Mouse (Mus musculus) hindbrain, embryonic 12.5 days (tissue): ENCODE results near the gene Ybx2. TPM values are rescaled to one million over a fixed set of nuclear protein-coding genes. Genes with fewer than 3 reads are reported as not detected.
"Not testable (repeated sequence)": the region's sequence is repeated elsewhere in the genome, so short reads cannot be mapped to it uniquely, and the experiment has no call there.

Source experiments
- ATAC-seq: fragments of 200-750 bp; cut with Nextera tagmentation; 2 replicates; pipeline ENCODE4 v1.8.0; 2017; ENCODE audit warnings: moderate TSS enrichment; ENCODE audit not compliant: low FRiP score
- H3K27ac ChIP-seq: fragments of 300-500 bp; sonication (generic); 2 replicates; pipeline ENCODE4 v1.5.1; 2016; ENCODE audit warnings: mild to moderate bottlenecking
- H3K27me3 ChIP-seq: fragments of 300-500 bp; sonication (generic); 2 replicates; pipeline ENCODE4 v1.6.1; 2016; ENCODE audit warnings: mild to moderate bottlenecking
- H3K36me3 ChIP-seq: fragments of 300-500 bp; sonication (generic); 2 replicates; pipeline ENCODE4 v1.6.1; 2016; ENCODE audit warnings: mild to moderate bottlenecking
- H3K4me1 ChIP-seq: fragments of 300-500 bp; sonication (generic); 2 replicates; pipeline ENCODE4 v1.6.1; 2016
- H3K4me2 ChIP-seq: fragments of 300-500 bp; sonication (generic); replicated peaks from 2 replicates; pipeline ENCODE4 v1.6.1; 2016; ENCODE audit warnings: mild to moderate bottlenecking
- H3K4me3 ChIP-seq: fragments of 300-500 bp; sonication (generic); 2 replicates; pipeline ENCODE4 v1.5.1; 2016; ENCODE audit warnings: mild to moderate bottlenecking
- H3K9ac ChIP-seq: fragments of 300-500 bp; sonication (generic); 2 replicates; pipeline ENCODE4 v1.6.1; 2016; ENCODE audit warnings: mild to moderate bottlenecking, moderate library complexity
- H3K9me3 ChIP-seq: fragments of 300-500 bp; sonication (generic); replicated peaks from 2 replicates; pipeline ENCODE4 v1.6.1; 2016; ENCODE audit warnings: mild to moderate bottlenecking
- WGBS: fragments of 180-500 bp; shearing (Covaris S2); methylation state at CpG from one replicate; pipeline ENCODE4 v1.1.7; 2016; 5-methylcytosine and 5-hydroxymethylcytosine counted together
- polyA plus RNA-seq: library from polyadenylated mRNA; unstranded; fragments of >200 nt; fragmentation: Nextera tagmentation; extraction: Ambion mirVana; gene quantifications from 2 replicates; pipeline ENCODE4 v1.2.1, GENCODE M21; 2016

Gene Ybx2
- polyA plus RNA-seq, 1 experiment from 2014 or later = 9.0 TPM

GRCm38 (mm10) chr11:69930176-69930575 lies 5.4 kb upstream of the Ybx2 start:
- H3K27me3 ChIP-seq, H3K9ac ChIP-seq, ATAC-seq, H3K4me2 ChIP-seq, H3K4me3 ChIP-seq, H3K4me1 ChIP-seq, H3K36me3 ChIP-seq, H3K27ac ChIP-seq, H3K9me3 ChIP-seq: not testable (repeated sequence)
- 81% methylated on average over 8 of the region's 8 CpGs for WGBS

DNA sequence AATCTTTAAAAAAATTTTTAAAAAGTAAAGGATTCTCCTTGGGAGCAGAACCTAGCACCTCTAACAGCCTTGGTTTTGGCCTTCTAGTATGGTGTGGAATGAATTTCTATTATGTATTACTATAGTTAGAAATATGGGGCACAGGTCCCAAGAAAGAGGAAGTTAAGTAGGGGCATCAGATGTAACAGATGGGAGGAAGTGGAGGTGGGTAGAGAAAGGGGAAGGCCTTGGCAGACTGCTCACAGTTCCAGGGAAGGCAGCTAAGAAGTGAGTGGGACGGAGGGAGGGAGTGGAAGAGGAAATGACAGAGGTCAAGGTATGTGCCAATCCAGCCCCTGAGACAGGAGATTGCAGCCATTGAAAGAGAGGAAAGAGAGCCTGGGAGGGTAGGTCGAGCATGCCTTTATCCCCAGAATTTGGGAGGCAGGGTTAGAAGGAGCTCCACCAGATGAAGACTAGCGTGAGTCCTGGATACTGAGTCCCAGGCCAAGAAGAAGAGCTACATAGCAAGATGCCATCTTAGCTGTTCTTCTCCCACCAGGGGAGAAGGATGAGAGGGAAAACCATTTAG lies 4.5 kb upstream of the Ybx2 start:
- 66% methylated on average over 3 of the region's 3 CpGs for WGBS
- Histone ChIP-seq H3K4me1 (peaks cover 4% of the 10 kb centered on the region), H3K4me3 (no peak overlapping the region), H3K9me3 (no peaks in the 10 kb centered on the region), H3K4me2 (no peak overlapping the region), H3K27me3 (peaks cover 15% of the 10 kb centered on the region; the same call in 1 of the 2 replicates), H3K9ac (no peak overlapping the region), H3K36me3 (no peaks in the 10 kb centered on the region), H3K27ac (no peak overlapping the region)
- ATAC-seq = no peak

DNA sequence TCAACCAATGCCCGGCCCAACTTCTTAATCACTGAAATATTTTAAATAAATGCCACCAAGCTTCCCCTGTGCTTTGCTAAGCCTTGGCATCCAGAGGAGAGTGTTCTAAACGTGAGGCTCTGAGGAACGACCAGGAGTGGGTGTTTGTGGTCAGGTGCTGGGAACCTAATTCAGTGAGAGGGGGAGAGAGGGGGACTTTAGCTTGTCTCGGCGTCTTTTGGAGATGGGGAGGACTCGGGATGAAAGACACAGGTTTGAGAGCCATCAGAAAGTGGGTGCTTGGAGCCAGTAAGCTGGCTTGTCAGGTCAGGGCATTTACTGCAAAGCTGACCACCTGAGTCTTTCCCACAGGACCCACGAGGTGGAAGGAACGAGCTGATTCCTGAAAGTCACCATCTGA lies 3.8 kb upstream of the Ybx2 start:
- Histone ChIP-seq H3K27me3 (peaks cover 23% of the 10 kb centered on the region), H3K4me3 (no peak overlapping the region), H3K9me3 (no peaks in the 10 kb centered on the region), H3K27ac (no peak overlapping the region), H3K4me2 (no peak overlapping the region), H3K9ac (no peak overlapping the region), H3K36me3 (no peaks in the 10 kb centered on the region), H3K4me1 (peaks cover 11% of the 10 kb centered on the region)
- ATAC-seq = no peak
- WGBS = 74% methylated on average over 8 of the region's 8 CpGs

DNA sequence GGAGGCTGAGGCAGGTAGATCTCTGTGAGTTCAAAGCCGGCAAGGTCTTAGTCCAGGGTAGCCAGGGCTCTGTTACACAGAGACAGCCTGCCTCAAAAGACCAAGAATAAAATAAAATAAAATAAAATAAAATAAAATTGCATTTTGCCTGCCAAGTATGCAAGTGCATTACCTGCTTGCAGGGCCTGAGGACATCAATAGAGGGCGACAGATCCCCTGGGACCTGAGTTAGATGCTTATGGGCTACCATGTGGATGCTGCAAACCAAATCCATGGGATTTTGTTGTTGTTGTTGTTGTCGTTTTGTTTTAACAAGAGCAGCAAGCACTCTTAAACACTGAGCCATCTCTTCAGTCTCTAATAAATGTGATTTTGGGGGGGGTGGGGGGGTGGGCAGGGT lies 3.3 kb upstream of the Ybx2 start:
- Histone ChIP-seq H3K9ac (no peak overlapping the region), H3K9me3 (no peaks in the 10 kb centered on the region), H3K4me3 (no peak overlapping the region), H3K4me2 (no peak overlapping the region), H3K36me3 (no peaks in the 10 kb centered on the region), H3K27ac (no peak overlapping the region), H3K4me1 (peaks cover 13% of the 10 kb centered on the region), H3K27me3 (peaks cover 27% of the 10 kb centered on the region)
- ATAC-seq = no peak
- 34% methylated on average over 3 of the region's 3 CpGs for WGBS

- WGBS = 82% methylated on average over 4 of the region's 4 CpGs
- no peaks in the 10 kb centered on the region for H3K36me3 ChIP-seq
- no peaks in the 10 kb centered on the region for H3K9me3 ChIP-seq
- no peak overlapping the region for H3K9ac ChIP-seq
- H3K4me3 ChIP-seq = no peak overlapping the region
- H3K27ac ChIP-seq = no peak overlapping the region
- peaks cover 13% of the 10 kb centered on the region for H3K4me1 ChIP-seq
- H3K4me2 ChIP-seq = no peak overlapping the region
- ATAC-seq = no peak
- peaks cover 36% of the 10 kb centered on the region for H3K27me3 ChIP-seq
Measured at GRCm38 (mm10) chr11:69933066-69933465, 2.5 kb upstream of the Ybx2 start.

DNA sequence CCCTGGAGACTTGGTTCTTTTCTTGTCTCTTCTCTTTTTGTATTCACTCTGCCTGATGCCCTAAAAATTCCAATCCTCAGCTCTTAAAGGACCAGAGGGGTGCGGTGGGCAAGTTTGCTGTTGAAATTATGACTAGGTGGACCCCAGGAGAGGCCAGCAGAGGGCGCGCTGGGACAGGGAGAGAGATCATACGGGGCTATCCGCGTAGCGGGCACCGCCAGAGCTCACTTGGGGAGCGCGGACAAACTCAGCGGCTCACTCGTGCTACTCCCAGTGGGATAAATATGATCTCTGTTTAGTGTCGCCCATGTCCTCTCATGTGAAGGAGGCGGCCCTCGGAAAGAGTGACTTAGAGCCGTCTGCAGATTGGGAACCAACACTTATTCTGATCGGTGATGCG lies 1.4 kb upstream of the Ybx2 start:
- no peak for ATAC-seq
- H3K36me3 ChIP-seq = no peaks in the 10 kb centered on the region
- no peaks in the 10 kb centered on the region for H3K9me3 ChIP-seq
- peaks cover 13% of the 10 kb centered on the region for H3K4me1 ChIP-seq
- no peak overlapping the region for H3K4me3 ChIP-seq
- H3K9ac ChIP-seq = no peak overlapping the region
- peak overlapping the region; percentile 43 for H3K4me2 ChIP-seq
- peaks cover 47% of the 10 kb centered on the region for H3K27me3 ChIP-seq
- WGBS = 1% methylated on average over 18 of the region's 18 CpGs
- H3K27ac ChIP-seq = no peak overlapping the region

- Histone ChIP-seq H3K4me2 (peak overlapping the region; percentile 43; the same call in 1 of the 2 replicates), H3K9me3 (no peaks in the 10 kb centered on the region), H3K36me3 (no peaks in the 10 kb centered on the region), H3K9ac (no peak overlapping the region), H3K27me3 (peaks cover 52% of the 10 kb centered on the region), H3K27ac (no peak overlapping the region), H3K4me3 (no peak overlapping the region), H3K4me1 (peaks cover 13% of the 10 kb centered on the region)
- 23% methylated on average over 6 of the region's 6 CpGs for WGBS
- ATAC-seq = no peak
Measured at GRCm38 (mm10) chr11:69934681-69935080, 915 bp upstream of the Ybx2 start.

- Histone ChIP-seq H3K4me2 (peak overlapping the region; percentile 100), H3K9ac (peak overlapping the region; percentile 81), H3K27me3 (peaks cover 56% of the 10 kb centered on the region), H3K27ac (no peak overlapping the region), H3K4me1 (peaks cover 16% of the 10 kb centered on the region), H3K9me3 (no peaks in the 10 kb centered on the region), H3K4me3 (peak overlapping the region; percentile 63), H3K36me3 (no peaks in the 10 kb centered on the region)
- WGBS = 2% methylated on average over 30 of the region's 30 CpGs
- no peak for ATAC-seq
Measured at GRCm38 (mm10) chr11:69936156-69936555, 560 bp downstream of the Ybx2 start.

DNA sequence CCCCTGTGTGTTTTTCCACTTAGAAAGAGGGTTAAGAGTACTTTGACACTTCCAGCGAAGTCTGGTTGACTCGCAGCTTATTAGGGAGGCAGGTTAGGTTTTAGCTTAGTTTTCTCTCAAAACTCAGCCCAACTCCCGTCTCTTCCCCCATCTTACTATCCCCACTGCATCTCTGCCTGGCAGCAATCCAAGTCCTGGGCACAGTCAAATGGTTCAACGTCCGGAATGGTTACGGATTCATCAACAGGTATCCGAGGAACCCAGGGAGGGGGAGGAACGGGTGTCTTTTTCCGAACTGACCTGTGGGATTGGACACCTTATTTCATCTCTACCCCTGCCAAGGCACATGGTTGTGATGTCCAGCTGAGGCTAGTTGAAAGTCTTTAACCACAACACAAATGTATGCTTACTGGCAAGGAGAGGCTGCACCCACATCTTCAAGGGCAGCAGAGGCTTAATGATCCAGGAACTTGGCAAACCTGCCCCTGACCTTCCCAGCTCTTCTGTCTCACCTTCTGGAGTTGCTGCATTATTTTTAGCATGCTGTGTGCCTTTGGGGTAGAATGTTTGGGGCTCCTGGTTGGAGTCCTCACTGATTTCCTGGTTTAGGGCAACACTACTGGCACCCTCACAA lies 1.2 kb downstream of the Ybx2 start:
- Histone ChIP-seq H3K4me1 (peaks cover 16% of the 10 kb centered on the region), H3K27me3 (peaks cover 56% of the 10 kb centered on the region), H3K36me3 (no peaks in the 10 kb centered on the region), H3K27ac (no peak overlapping the region), H3K4me3 (peak overlapping the region; percentile 63), H3K9me3 (no peaks in the 10 kb centered on the region), H3K9ac (no peak overlapping the region), H3K4me2 (peak overlapping the region; percentile 100)
- no peak for ATAC-seq
- 43% methylated on average over 9 of the region's 9 CpGs for WGBS

- H3K27ac ChIP-seq = no peak overlapping the region
- no peaks in the 10 kb centered on the region for H3K36me3 ChIP-seq
- peaks cover 56% of the 10 kb centered on the region for H3K27me3 ChIP-seq
- WGBS = 44% methylated on average over 4 of the region's 4 CpGs
- no peak overlapping the region for H3K9ac ChIP-seq
- H3K9me3 ChIP-seq = no peaks in the 10 kb centered on the region
- H3K4me2 ChIP-seq = no peak overlapping the region
- peaks cover 16% of the 10 kb centered on the region for H3K4me1 ChIP-seq
- no peak overlapping the region for H3K4me3 ChIP-seq
- ATAC-seq = no peak
Measured at GRCm38 (mm10) chr11:69937385-69937784, 1.8 kb downstream of the Ybx2 start.

DNA sequence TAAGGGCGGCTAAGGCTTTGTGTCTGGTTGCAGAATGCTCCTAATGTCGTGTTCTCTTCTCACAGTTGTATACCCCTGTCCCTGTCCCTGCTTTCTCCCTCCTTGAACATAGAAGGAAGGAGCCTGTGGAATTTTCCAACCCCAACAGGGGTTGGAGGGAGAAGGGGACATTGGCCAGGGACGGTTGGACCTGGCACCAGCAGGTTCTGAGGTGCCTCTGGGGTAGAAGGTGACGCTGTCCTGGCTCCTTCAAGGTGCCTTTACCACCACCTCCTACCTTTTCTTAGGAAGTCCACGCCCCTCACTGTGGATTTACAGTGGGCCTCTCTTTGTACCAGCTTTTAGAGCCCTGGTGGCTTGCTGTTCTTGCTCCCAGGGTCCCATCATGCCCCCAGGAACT lies 2.2 kb downstream of the Ybx2 start:
- no peak for ATAC-seq
- Histone ChIP-seq H3K4me1 (peaks cover 16% of the 10 kb centered on the region), H3K4me3 (no peak overlapping the region), H3K36me3 (no peaks in the 10 kb centered on the region), H3K27ac (no peak overlapping the region), H3K9me3 (no peaks in the 10 kb centered on the region), H3K9ac (peak overlapping the region; percentile 13; the same call in 1 of the 2 replicates), H3K27me3 (peaks cover 56% of the 10 kb centered on the region), H3K4me2 (no peak overlapping the region)
- WGBS = 68% methylated on average over 5 of the region's 5 CpGs

- Histone ChIP-seq H3K9me3 (no peaks in the 10 kb centered on the region), H3K4me1 (peaks cover 16% of the 10 kb centered on the region), H3K36me3 (no peaks in the 10 kb centered on the region), H3K4me3 (no peak overlapping the region), H3K27me3 (peaks cover 56% of the 10 kb centered on the region), H3K9ac (no peak overlapping the region), H3K4me2 (no peak overlapping the region), H3K27ac (no peak overlapping the region)
- WGBS = 35% methylated on average over 9 of the region's 9 CpGs
- ATAC-seq = no peak
Measured at GRCm38 (mm10) chr11:69938401-69938979, 2.9 kb downstream of the Ybx2 start.

DNA sequence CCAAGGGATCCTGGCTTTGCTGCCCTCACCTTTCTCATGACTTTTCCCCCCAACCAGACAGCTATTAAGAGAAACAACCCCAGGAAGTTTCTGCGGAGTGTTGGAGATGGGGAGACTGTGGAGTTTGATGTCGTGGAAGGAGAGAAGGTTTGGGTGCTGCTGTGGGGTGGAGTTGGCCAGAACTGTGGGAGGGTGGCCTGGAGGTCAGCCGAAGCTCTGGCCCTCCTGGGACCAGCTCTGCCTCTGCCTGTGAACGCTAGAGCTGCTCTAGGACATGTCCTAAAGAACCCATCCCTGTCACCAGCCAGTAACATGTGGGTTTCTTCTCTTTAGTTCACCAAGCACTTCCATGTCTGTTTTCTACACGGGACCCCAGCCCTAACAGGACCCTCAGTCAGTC lies 3.6 kb downstream of the Ybx2 start:
- 64% methylated on average over 5 of the region's 5 CpGs for WGBS
- Histone ChIP-seq H3K27ac (no peak overlapping the region), H3K27me3 (peaks cover 56% of the 10 kb centered on the region), H3K4me2 (no peak overlapping the region), H3K9me3 (no peaks in the 10 kb centered on the region), H3K4me1 (peaks cover 16% of the 10 kb centered on the region), H3K9ac (no peak overlapping the region), H3K4me3 (no peak overlapping the region), H3K36me3 (no peaks in the 10 kb centered on the region)
- no peak for ATAC-seq
